Mouse (Mus musculus): ENCODE data around the gene Chst4.

The Chst4 gene

GRCm38 (mm10) chr8:110006312-110007023 is 33.1 kb downstream of the Chst4 start:
- no peak for DNase-seq (ENCODE audit: low spot score in 2 of 2)

GRCm38 (mm10) chr8:110004300-110004699 is 35.2 kb downstream of the Chst4 start:
- DNase-seq (ENCODE audit: low spot score in 2 of 2) = no peak

GRCm38 (mm10) chr8:110002953-110003352 is 36.6 kb downstream of the Chst4 start:
- peak in 1 of 2 experiments; percentile 31 for DNase-seq (ENCODE audit: low spot score in 2 of 2)

GRCm38 (mm10) chr8:109999974-110000373 is 39.6 kb downstream of the Chst4 start:
- no peak for DNase-seq (ENCODE audit: low spot score in 2 of 2)

GRCm38 (mm10) chr8:109998066-109998465 is 41.5 kb downstream of the Chst4 start:
- DNase-seq (ENCODE audit: low spot score in 2 of 2) = no peak

- no peak for DNase-seq (ENCODE audit: low spot score in 2 of 2)
These were observed 42.2 kb downstream of the Chst4 start for GRCm38 (mm10) chr8:109997381-109997780.

GRCm38 (mm10) chr8:109992951-109993350 is 46.6 kb downstream of the Chst4 start:
- DNase-seq (ENCODE audit: low spot score in 2 of 2) = no peak

- DNase-seq (ENCODE audit: low spot score in 2 of 2) = no peak
These were observed 47.4 kb downstream of the Chst4 start for GRCm38 (mm10) chr8:109992166-109992565.

GRCm38 (mm10) chr8:109990224-109990623 is 49.3 kb downstream of the Chst4 start, which contains the start of gene Tat:
Gene Tat, plus strand, starts transcription at chr8:109990437.
- no peak for DNase-seq (ENCODE audit: low spot score in 2 of 2)

- no peak for DNase-seq (ENCODE audit: low spot score in 2 of 2)
These were observed 50.4 kb downstream of the Chst4 start for GRCm38 (mm10) chr8:109989151-109989550.

- DNase-seq (ENCODE audit: low spot score in 2 of 2) = no peak
These were observed 51.8 kb downstream of the Chst4 start for GRCm38 (mm10) chr8:109987776-109988175.

- peak in 1 of 2 experiments; percentile 40 for DNase-seq (ENCODE audit: low spot score in 2 of 2)
These were observed 53.2 kb downstream of the Chst4 start for GRCm38 (mm10) chr8:109986384-109986783.

GRCm38 (mm10) chr8:109983944-109984343 is 55.6 kb downstream of the Chst4 start:
- DNase-seq (ENCODE audit: low spot score in 2 of 2) = no peak

- DNase-seq (ENCODE audit: low spot score in 2 of 2) = no peak
These were observed 57.0 kb downstream of the Chst4 start for GRCm38 (mm10) chr8:109982386-109983105.

GRCm38 (mm10) chr8:109979339-109979738 is 60.2 kb downstream of the Chst4 start:
- DNase-seq (ENCODE audit: low spot score in 2 of 2) = no peak
